Mouse (Mus musculus): ENCODE data around the gene Cdk5rap1. TPM values are rescaled to one million over a fixed set of nuclear protein-coding genes. Genes with fewer than 3 reads are reported as not detected.
"Not testable (repeated sequence)": the region's sequence is repeated elsewhere in the genome, so short reads cannot be mapped to it uniquely, and the experiment has no call there.

Gene Cdk5rap1
- polyA plus RNA-seq, 1 experiment: not detected

DNA sequence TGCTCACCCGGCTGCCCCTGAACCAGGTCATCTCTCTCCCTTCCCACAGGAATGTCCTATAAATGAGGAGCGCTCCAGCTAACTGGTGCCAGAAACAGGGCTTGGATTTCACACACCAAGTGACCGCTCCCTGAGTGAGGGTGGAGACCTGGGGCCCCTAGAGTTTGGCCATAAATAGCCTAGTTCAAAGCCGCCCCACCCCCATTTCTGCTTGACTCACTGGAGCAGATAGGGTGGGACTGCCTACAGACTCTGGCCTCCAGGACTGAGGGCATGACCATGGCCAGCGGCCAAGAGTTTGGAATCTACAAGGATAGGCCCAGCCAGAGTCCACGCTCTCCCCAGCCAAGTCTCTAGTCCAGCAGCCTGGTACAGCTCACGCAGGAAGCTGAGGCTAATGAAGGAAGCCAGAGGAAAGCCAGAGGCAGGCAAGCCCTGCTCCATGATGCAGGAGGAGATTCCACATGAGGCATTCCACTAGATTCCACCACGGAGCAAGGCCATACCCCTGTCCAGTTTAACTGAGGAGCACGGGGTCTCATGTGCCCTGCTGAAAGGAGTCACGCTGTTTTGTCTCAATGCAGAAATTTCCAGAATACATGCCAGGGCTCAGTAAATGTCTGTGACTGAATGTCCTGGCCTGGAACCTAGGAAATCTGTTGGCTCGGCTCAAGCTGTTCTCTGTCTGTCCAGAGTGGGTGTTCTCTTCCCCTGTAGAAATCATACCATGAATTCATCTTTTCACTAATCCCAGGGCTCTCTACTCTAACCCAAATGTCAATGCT is 17.6 kb upstream of the Cdk5rap1 start:
- no peak for TF ChIP-seq CTCF (IDR thresholded peaks at IDR 0.05; ENCODE audit: insufficient read depth, low read depth, low read length)
- no peak for TF ChIP-seq POLR2A (IDR thresholded peaks at IDR 0.05; ENCODE audit: insufficient read depth, low read depth, low read length)
- 56% methylated on average over 11 of the region's 11 CpGs for WGBS
- Histone ChIP-seq H3K4me3 (ENCODE audit: insufficient read depth, low read depth, low read length) (no peak overlapping the region), H3K4me1 (ENCODE audit: control insufficient read depth, insufficient read depth, low read length) (peaks cover 9% of the 10 kb centered on the region; the same call in 1 of the 2 replicates), H3K27ac (ENCODE audit: insufficient read depth, low read depth, low read length) (no peak overlapping the region)

DNA sequence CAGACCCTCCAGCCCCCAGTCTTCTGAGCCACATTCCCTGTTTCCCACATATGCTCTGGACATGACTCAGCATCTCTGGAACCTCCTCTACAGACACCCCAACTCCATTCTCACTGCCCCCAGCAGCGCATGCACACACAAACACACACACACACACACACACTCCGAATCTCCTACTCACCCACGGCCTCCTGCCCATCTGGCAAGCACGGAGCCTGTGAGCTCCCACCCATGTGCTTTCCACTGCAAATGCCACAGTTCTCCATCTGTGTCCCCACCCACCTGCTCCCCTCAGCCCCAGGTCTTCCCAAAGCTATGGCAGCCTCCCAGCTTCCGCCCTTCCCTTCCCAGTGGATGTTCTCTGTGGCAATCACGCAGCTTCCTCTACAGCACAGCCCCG is 6.3 kb upstream of the Cdk5rap1 start:
- Histone ChIP-seq H3K4me3 (ENCODE audit: insufficient read depth, low read depth, low read length) (no peak overlapping the region), H3K4me1 (ENCODE audit: control insufficient read depth, insufficient read depth, low read length) (peaks cover 8% of the 10 kb centered on the region), H3K27ac (ENCODE audit: insufficient read depth, low read depth, low read length) (peak overlapping the region; percentile 22; the same call in 1 of the 2 replicates)
- no peak for TF ChIP-seq CTCF (IDR thresholded peaks at IDR 0.05; ENCODE audit: insufficient read depth, low read depth, low read length)
- TF ChIP-seq POLR2A (IDR thresholded peaks at IDR 0.05; ENCODE audit: insufficient read depth, low read depth, low read length): no peak
- 50% methylated on average over 7 of the region's 7 CpGs for WGBS

- WGBS: 62% methylated on average over 6 of the region's 6 CpGs
- no peak overlapping the region for H3K4me3 ChIP-seq (ENCODE audit: insufficient read depth, low read depth, low read length)
- TF ChIP-seq CTCF (IDR thresholded peaks at IDR 0.05; ENCODE audit: insufficient read depth, low read depth, low read length) (no peak), POLR2A (IDR thresholded peaks at IDR 0.05; ENCODE audit: insufficient read depth, low read depth, low read length) (no peak)
- peaks cover 10% of the 10 kb centered on the region for H3K4me1 ChIP-seq (ENCODE audit: control insufficient read depth, insufficient read depth, low read length)
- no peak overlapping the region for H3K27ac ChIP-seq (ENCODE audit: insufficient read depth, low read depth, low read length)
Observed at GRCm38 (mm10) chr2:154374807-154375601, 2.2 kb upstream of the Cdk5rap1 start.

DNA sequence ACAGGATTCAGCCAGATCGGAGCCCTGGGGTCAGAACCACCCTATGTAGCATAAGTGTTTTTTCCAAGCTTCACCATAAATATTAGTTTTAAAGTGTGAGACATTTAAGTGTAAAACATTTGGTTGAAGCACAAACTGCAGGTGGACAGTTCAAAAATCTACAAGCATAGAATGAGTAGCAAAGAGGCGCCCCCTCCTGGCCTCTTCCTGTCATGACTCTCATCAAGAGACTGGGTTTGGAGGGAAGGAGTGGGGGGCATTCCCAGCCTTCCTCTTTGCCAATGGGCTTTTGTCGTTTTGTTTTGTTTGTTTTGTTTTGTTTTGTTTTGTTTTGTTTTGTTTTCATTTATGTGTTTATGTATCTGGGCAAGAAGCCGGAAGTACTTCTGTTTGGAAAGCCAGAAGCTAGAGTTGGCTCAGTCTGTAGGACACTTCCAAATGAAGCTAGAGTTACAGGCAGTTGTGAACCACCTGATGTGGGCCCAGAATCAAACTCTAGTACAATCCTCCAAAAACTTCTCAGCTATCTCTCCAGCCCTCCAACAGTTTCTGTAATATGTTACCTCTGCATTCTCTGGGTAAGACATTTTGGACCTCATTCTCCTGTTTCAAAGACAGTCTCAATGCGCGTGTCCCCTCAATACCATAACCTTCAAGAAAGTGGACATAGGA is 1.3 kb upstream of the Cdk5rap1 start:
- H3K4me1 ChIP-seq (ENCODE audit: control insufficient read depth, insufficient read depth, low read length): peaks cover 6% of the 10 kb centered on the region
- no peak overlapping the region for H3K27ac ChIP-seq (ENCODE audit: insufficient read depth, low read depth, low read length)
- TF ChIP-seq POLR2A (IDR thresholded peaks at IDR 0.05; ENCODE audit: insufficient read depth, low read depth, low read length) (no peak), CTCF (IDR thresholded peaks at IDR 0.05; ENCODE audit: insufficient read depth, low read depth, low read length) (no peak)
- 58% methylated on average over 6 of the region's 6 CpGs for WGBS
- H3K4me3 ChIP-seq (ENCODE audit: insufficient read depth, low read depth, low read length): no peak overlapping the region

DNA sequence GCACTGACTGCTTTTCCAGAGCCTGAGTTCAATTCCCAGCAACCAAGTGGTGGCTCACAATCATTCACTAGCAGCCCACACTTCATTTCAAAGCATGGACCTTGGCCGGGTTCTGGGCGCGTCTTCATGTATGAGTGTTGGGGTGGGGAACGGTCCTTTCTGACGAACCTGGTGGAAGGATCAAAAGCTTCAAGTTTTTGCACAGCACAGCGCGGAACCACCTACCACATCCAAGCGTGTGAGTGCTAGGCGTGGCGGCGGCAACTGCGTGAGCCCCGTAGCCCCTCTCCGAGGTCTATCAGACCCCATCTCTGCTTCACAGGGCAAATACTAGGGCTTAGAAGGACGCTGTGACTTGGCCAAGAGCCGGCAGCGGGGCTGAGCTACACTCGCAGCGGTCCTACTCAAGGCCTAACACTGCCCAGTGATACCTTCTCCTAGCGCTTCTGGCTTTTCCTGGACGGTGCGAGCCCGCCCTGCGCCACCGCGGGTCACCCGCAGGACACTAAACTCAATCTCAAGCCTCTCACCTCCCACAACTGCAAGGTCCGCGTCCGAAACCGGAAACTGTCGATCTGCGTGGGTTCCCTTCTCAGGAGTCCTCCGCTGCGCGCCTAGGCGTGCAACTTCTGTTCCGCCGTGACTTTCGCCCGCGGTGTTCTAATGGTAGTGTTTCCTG is 520 bp downstream of the Cdk5rap1 start:
- under 1% methylated on average over 42 of the region's 42 CpGs for WGBS
- peaks cover 2% of the 10 kb centered on the region; the same call in 1 of the 2 replicates for H3K4me1 ChIP-seq (ENCODE audit: control insufficient read depth, insufficient read depth, low read length)
- peak overlapping the region; percentile 27; the same call in 1 of the 2 replicates for H3K27ac ChIP-seq (ENCODE audit: insufficient read depth, low read depth, low read length)
- H3K4me3 ChIP-seq (ENCODE audit: insufficient read depth, low read depth, low read length): peak overlapping the region; percentile 61
- TF ChIP-seq POLR2A (IDR thresholded peaks at IDR 0.05; ENCODE audit: insufficient read depth, low read depth, low read length) (peak; percentile 80), CTCF (IDR thresholded peaks at IDR 0.05; ENCODE audit: insufficient read depth, low read depth, low read length) (no peak)

GRCm38 (mm10) chr2:154367510-154367909 is 5.3 kb downstream of the Cdk5rap1 start:
- no peak overlapping the region for H3K27ac ChIP-seq (ENCODE audit: insufficient read depth, low read depth, low read length)
- TF ChIP-seq CTCF (IDR thresholded peaks at IDR 0.05; ENCODE audit: insufficient read depth, low read depth, low read length) (no peak), POLR2A (IDR thresholded peaks at IDR 0.05; ENCODE audit: insufficient read depth, low read depth, low read length) (no peak)
- H3K4me1 ChIP-seq (ENCODE audit: control insufficient read depth, insufficient read depth, low read length): no peaks in the 10 kb centered on the region
- no peak overlapping the region for H3K4me3 ChIP-seq (ENCODE audit: insufficient read depth, low read depth, low read length)
- 98% methylated on average over 1 of the region's 1 CpGs for WGBS

GRCm38 (mm10) chr2:154354000-154354425 is 18.8 kb downstream of the Cdk5rap1 start:
- Histone ChIP-seq H3K27ac (ENCODE audit: insufficient read depth, low read depth, low read length) (peak overlapping the region; percentile 54), H3K4me3 (ENCODE audit: insufficient read depth, low read depth, low read length) (peak overlapping the region; percentile 39)
- 82% methylated on average over 15 of the region's 19 CpGs for WGBS
- H3K4me1 ChIP-seq (ENCODE audit: control insufficient read depth, insufficient read depth, low read length): not testable (repeated sequence)

- TF ChIP-seq CTCF (IDR thresholded peaks at IDR 0.05; ENCODE audit: insufficient read depth, low read depth, low read length): no peak
- TF ChIP-seq POLR2A (IDR thresholded peaks at IDR 0.05; ENCODE audit: insufficient read depth, low read depth, low read length): no peak
- Histone ChIP-seq H3K4me1 (ENCODE audit: control insufficient read depth, insufficient read depth, low read length) (no peaks in the 10 kb centered on the region), H3K27ac (ENCODE audit: insufficient read depth, low read depth, low read length) (no peak overlapping the region), H3K4me3 (ENCODE audit: insufficient read depth, low read depth, low read length) (no peak overlapping the region)
- 95% methylated on average over 3 of the region's 3 CpGs for WGBS
Observed at GRCm38 (mm10) chr2:154348152-154348551, 24.7 kb downstream of the Cdk5rap1 start.

All from olfactory bulb, adult 2 months (tissue).